Mouse (Mus musculus): ENCODE measurements around the gene Nlrp2. TPM values are rescaled to one million over a fixed set of nuclear protein-coding genes. Genes with fewer than 3 reads are reported as not detected.

Nlrp2 gene
- not detected in 2 replicates for total RNA-seq (2017)

GRCm38 (mm10) chr7:5350935-5351334 lies at the start of gene Nlrp2:
Gene Nlrp2, minus strand, starts transcription at chr7:5351035.
- ATAC-seq (replicated peaks; ENCODE audit: low read depth, poor library complexity, severe bottlenecking), result no peak

GRCm38 (mm10) chr7:5366724-5367123 lies 15.9 kb upstream of the Nlrp2 start:
- ATAC-seq (replicated peaks; ENCODE audit: low read depth, poor library complexity, severe bottlenecking), result no peak

GRCm38 (mm10) chr7:5363599-5363998 lies 12.8 kb upstream of the Nlrp2 start:
- ATAC-seq (replicated peaks; ENCODE audit: low read depth, poor library complexity, severe bottlenecking), result no peak

- no peak for ATAC-seq (replicated peaks; ENCODE audit: low read depth, poor library complexity, severe bottlenecking)
These were observed 598 bp downstream of the Nlrp2 start, which contains the start of gene Gm5065 for GRCm38 (mm10) chr7:5350237-5350636. Gene Gm5065, plus strand, starts transcription at chr7:5350537.

GRCm38 (mm10) chr7:5327511-5327910 lies 23.3 kb downstream of the Nlrp2 start:
- no peak for ATAC-seq (replicated peaks; ENCODE audit: low read depth, poor library complexity, severe bottlenecking)

GRCm38 (mm10) chr7:5288281-5288680 lies 62.6 kb downstream of the Nlrp2 start:
- no peak for ATAC-seq (replicated peaks; ENCODE audit: low read depth, poor library complexity, severe bottlenecking)

- ATAC-seq (replicated peaks; ENCODE audit: low read depth, poor library complexity, severe bottlenecking), result no peak
These were observed 87.8 kb downstream of the Nlrp2 start for GRCm38 (mm10) chr7:5263051-5263450.

Other genes starting within 250 kb of the Nlrp2 start
- gene Rfpl4, start 234.1 kb downstream of the Nlrp2 start, total RNA-seq (2017), result not detected in 2 replicates
- gene Rasl2-9, start 225.1 kb downstream of the Nlrp2 start, total RNA-seq (2017), result not detected in 2 replicates
- gene Vmn1r55, start 201.4 kb downstream of the Nlrp2 start, total RNA-seq (2017), result not detected in 2 replicates
- not detected in 2 replicates for gene Vmn1r56, start 154.3 kb downstream of the Nlrp2 start, total RNA-seq (2017)
- gene Vmn1r57, start 132.5 kb downstream of the Nlrp2 start, total RNA-seq (2017), result not detected in 2 replicates
- not detected in 2 replicates for gene Gm5065, start 498 bp downstream of the Nlrp2 start, total RNA-seq (2017)
- not detected in 2 replicates for gene Vmn1r58, start 62.4 kb upstream of the Nlrp2 start, total RNA-seq (2017)
- gene Vmn1r59, start 105.7 kb upstream of the Nlrp2 start, total RNA-seq (2017), result not detected in 2 replicates
- not detected in 2 replicates for gene Vmn2r28, start 142.9 kb upstream of the Nlrp2 start, total RNA-seq (2017)
- gene Vmn1r60, start 196.3 kb upstream of the Nlrp2 start, total RNA-seq (2017), result not detected in 2 replicates